In genomic region chr1:170174814-170175332, GRCm38 (mm10) we compare ENCODE assay signal across 8 mouse cellular contexts. TPM values are rescaled to one million over a fixed set of nuclear protein-coding genes. Genes with fewer than 3 reads are reported as not detected.
DNase-seq lines count a peak whose midpoint lies in the region; ATAC-seq and TF ChIP-seq lines count a peak whose summit lies in the region.

Gene Uap1, minus strand, starts transcription at chr1:170174957.

- H3K4me1 ChIP-seq in forebrain, embryonic 10.5 days: peaks cover 26% of the 10 kb centered on the region
- H3K4me1 ChIP-seq in heart, embryonic 15.5 days (replicated peaks): peaks cover 15% of the 10 kb centered on the region
- H3K4me1 ChIP-seq in liver, embryonic 14.5 days (replicated peaks; ENCODE audit: control insufficient read depth in 2 of 2, insufficient read depth in 2 of 2, low read length in 1 of 2): peaks cover 24 to 29% of the 10 kb centered on the region in 2 experiments
- H3K4me1 ChIP-seq in neural tube, embryonic 11.5 days (ENCODE audit: control insufficient read depth, insufficient read depth, low read length): peaks cover 3% of the 10 kb centered on the region; the same call in 1 of the 2 replicates
- H3K4me1 ChIP-seq in stomach, postnatal 0 days (replicated peaks; ENCODE audit: control insufficient read depth, insufficient read depth): no peaks in the 10 kb centered on the region

- no peaks in the 10 kb centered on the region for H3K36me3 ChIP-seq in forebrain, embryonic 10.5 days (replicated peaks)
- no peaks in the 10 kb centered on the region for H3K36me3 ChIP-seq in heart, embryonic 15.5 days
- no peaks in the 10 kb centered on the region for H3K36me3 ChIP-seq in liver, embryonic 14.5 days (replicated peaks; ENCODE audit: control insufficient read depth, insufficient read depth, low read depth)
- H3K36me3 ChIP-seq in neural tube, embryonic 11.5 days (ENCODE audit: control insufficient read depth, insufficient read depth, low read length): no peaks in the 10 kb centered on the region
- no peaks in the 10 kb centered on the region for H3K36me3 ChIP-seq in stomach, postnatal 0 days (ENCODE audit: control insufficient read depth, insufficient read depth, low read length)

- ATAC-seq in heart, embryonic 15.5 days (replicated peaks; ENCODE audit: insufficient number of reproducible peaks, insufficient read depth, low FRiP score, low read depth): peak; percentile 98
- ATAC-seq in liver, embryonic 14.5 days (ENCODE audit: insufficient read depth): peak; percentile 95
- ATAC-seq in neural tube, embryonic 11.5 days (ENCODE audit: insufficient read depth, low FRiP score, low TSS enrichment): peak; percentile 99
- peak; percentile 98 for ATAC-seq in stomach, postnatal 0 days (ENCODE audit: low FRiP score, low TSS enrichment)

- peak within 1 kb of the TSS; percentile 82 for H3K9ac ChIP-seq in heart, embryonic 15.5 days
- peak within 1 kb of the TSS; percentile 94 for H3K9ac ChIP-seq in liver, embryonic 14.5 days (replicated peaks)
- H3K9ac ChIP-seq in neural tube, embryonic 11.5 days (ENCODE audit: low read length): peak within 1 kb of the TSS; percentile 76
- H3K9ac ChIP-seq in stomach, postnatal 0 days (ENCODE audit: low read length): peak within 1 kb of the TSS; percentile 93

- H3K27me3 ChIP-seq in forebrain, embryonic 10.5 days (ENCODE audit: poor library complexity, severe bottlenecking): no peaks in the 10 kb centered on the region
- H3K27me3 ChIP-seq in heart, embryonic 15.5 days: no peaks in the 10 kb centered on the region
- no peaks in the 10 kb centered on the region for H3K27me3 ChIP-seq in liver, embryonic 14.5 days (ENCODE audit: control insufficient read depth, insufficient read depth, low read length)
- no peaks in the 10 kb centered on the region for H3K27me3 ChIP-seq in neural tube, embryonic 11.5 days (ENCODE audit: control insufficient read depth, insufficient read depth, low read length)
- H3K27me3 ChIP-seq in stomach, postnatal 0 days (ENCODE audit: control insufficient read depth, insufficient read depth, low read length): no peaks in the 10 kb centered on the region

- peak; percentile 98 to 100 for DNase-seq in CD8-positive naive resting alpha-beta T cell, adult 2 months (ENCODE audit: low read depth in 2 of 2, low spot score in 2 of 2)
- peak; percentile 95 for DNase-seq in c-Kit-positive CD71-negative TER-119-negative erythroid progenitor cells, embryonic 14.5 days (ENCODE audit: low read depth)
- DNase-seq in forebrain, embryonic 10.5 days (ENCODE audit: extremely low spot score, low spot score): peak; percentile 95
- DNase-seq in kidney, postnatal 25 days: peak; percentile 97 to 99
- DNase-seq in liver, embryonic 14.5 days (ENCODE audit: low read depth in 3 of 3, low spot score in 3 of 3): peak; percentile 94 to 98 (median 97)
- peak; percentile 97 for DNase-seq in neural tube, embryonic 11.5 days (ENCODE audit: low spot score)
- peak; percentile 99 for DNase-seq in stomach, postnatal 0 days (ENCODE audit: low spot score)

- H3K4me3 ChIP-seq in forebrain, embryonic 10.5 days: peak within 1 kb of the TSS; percentile 82
- peak within 1 kb of the TSS; percentile 78 for H3K4me3 ChIP-seq in heart, embryonic 15.5 days
- H3K4me3 ChIP-seq in liver, embryonic 14.5 days (ENCODE audit: insufficient read depth in 1 of 2, low read depth in 2 of 2, low read length in 2 of 2): peak within 1 kb of the TSS; percentile 89 to 97
- peak within 1 kb of the TSS; percentile 66 for H3K4me3 ChIP-seq in neural tube, embryonic 11.5 days (ENCODE audit: low read depth, low read length)
- H3K4me3 ChIP-seq in stomach, postnatal 0 days (ENCODE audit: low read depth, low read length): peak within 1 kb of the TSS; percentile 81

- TF ChIP-seq EP300 in liver, embryonic 14.5 days (IDR thresholded peaks at IDR 0.05; ENCODE audit: low read depth): peak; percentile 17; the same call in 1 of the 2 replicates
- TF ChIP-seq EP300 in stomach, postnatal 0 days (optimal IDR thresholded peaks at IDR 0.05): no peak

- peak within 1 kb of the TSS; percentile 92 for H3K27ac ChIP-seq in forebrain, embryonic 10.5 days
- peak within 1 kb of the TSS; percentile 94 for H3K27ac ChIP-seq in heart, embryonic 15.5 days
- H3K27ac ChIP-seq in liver, embryonic 14.5 days: peak within 1 kb of the TSS; percentile 95
- H3K27ac ChIP-seq in neural tube, embryonic 11.5 days (ENCODE audit: low read depth, low read length): peak within 1 kb of the TSS; percentile 82
- H3K27ac ChIP-seq in stomach, postnatal 0 days (replicated peaks): peak within 1 kb of the TSS; percentile 92

- peak; percentile 82 for TF ChIP-seq CTCF in liver, embryonic 14.5 days (IDR thresholded peaks at IDR 0.05; ENCODE audit: low read depth)
- TF ChIP-seq CTCF in stomach, postnatal 0 days (IDR thresholded peaks at IDR 0.05; ENCODE audit: low read depth): peak; percentile 76

- peak within 1 kb of the TSS; percentile 77 for H3K4me2 ChIP-seq in heart, embryonic 15.5 days
- H3K4me2 ChIP-seq in liver, embryonic 14.5 days (ENCODE audit: low read depth): peak within 1 kb of the TSS; percentile 98
- H3K4me2 ChIP-seq in neural tube, embryonic 11.5 days (ENCODE audit: low read depth): peak within 1 kb of the TSS; percentile 76
- peak within 1 kb of the TSS; percentile 65 for H3K4me2 ChIP-seq in stomach, postnatal 0 days (replicated peaks; ENCODE audit: low read depth)

- H3K9me3 ChIP-seq in forebrain, embryonic 10.5 days: no peaks in the 10 kb centered on the region
- no peaks in the 10 kb centered on the region for H3K9me3 ChIP-seq in heart, embryonic 15.5 days (replicated peaks)
- no peaks in the 10 kb centered on the region for H3K9me3 ChIP-seq in liver, embryonic 14.5 days (ENCODE audit: control insufficient read depth, low read length)
- no peaks in the 10 kb centered on the region for H3K9me3 ChIP-seq in neural tube, embryonic 11.5 days (ENCODE audit: control insufficient read depth, low read length)
- no peaks in the 10 kb centered on the region for H3K9me3 ChIP-seq in stomach, postnatal 0 days (ENCODE audit: control insufficient read depth, low read length)

- under 1% methylated on average over 52 of the region's 52 CpGs for WGBS in forebrain, embryonic 10.5 days
- under 1% methylated on average over 49 of the region's 52 CpGs for WGBS in heart, embryonic 15.5 days
- WGBS in liver, embryonic 14.5 days (ENCODE audit: insufficient replicate concordance): under 1% methylated on average over 52 of the region's 52 CpGs
- under 1% methylated on average over 52 of the region's 52 CpGs for WGBS in neural tube, embryonic 11.5 days
- under 1% methylated on average over 51 of the region's 52 CpGs for WGBS in stomach, postnatal 0 days

RNA-seq across cellular contexts. Expression of gene Uap1, which starts in this region (rescaled TPM):
- polyA plus RNA-seq in forebrain, embryonic 10.5 days (2016; fragmentation: Nextera tagmentation; extraction: Ambion mirVana): 53.3 and 55.2 TPM in 2 replicates
- polyA plus RNA-seq in heart, embryonic 15.5 days (2015; fragmentation: Nextera tagmentation; extraction: Ambion mirVana): 45.0 and 46.0 TPM in 2 replicates
- 10.6 and 15.6 TPM in 2 replicates for polyA plus RNA-seq in liver, embryonic 14.5 days (2012; rRNA removed)
- 32.1 and 34.9 TPM in 2 replicates for polyA plus RNA-seq in liver, embryonic 14.5 days (2014; fragmentation: Nextera tagmentation; extraction: Ambion mirVana)
- polyA plus RNA-seq in neural tube, embryonic 11.5 days (2014; fragmentation: Nextera tagmentation; extraction: Ambion mirVana): 66.2 and 71.9 TPM in 2 replicates
- polyA plus RNA-seq in stomach, postnatal 0 days (2015; fragmentation: Nextera tagmentation; extraction: Ambion mirVana): 65.0 and 66.3 TPM in 2 replicates

Comparison
In these comparisons a context has a peak if more than half of its experiments do, and no peak if none do; other contexts are left out.
1. Peak in every context shown above with its lines: DNase-seq, ATAC-seq, H3K4me3 ChIP-seq and H3K27ac ChIP-seq.